In genomic region chr5:102623807-102624435, GRCm38 (mm10) we compare ENCODE assay signal across 18 mouse cellular contexts.
A peak's percentile ranks its signal among the peaks of the same experiment; 100 is the strongest.
DNase-seq lines count a peak whose midpoint lies in the region; ATAC-seq lines count a peak whose summit lies in the region.
"Had no signal": no experiment of that assay in that cellular context is flagged by ENCODE, and none has a peak within 500 bp of the region (broad histone marks: within the 10 kb centered on the region; RNA-seq: fewer than 3 reads in every experiment).

No protein-coding gene starts in this region.

- H3K9me3 ChIP-seq in forebrain, embryonic 16.5 days (ENCODE audit: control insufficient read depth, low read length): no peaks in the 10 kb centered on the region
- no peaks in the 10 kb centered on the region for H3K9me3 ChIP-seq in forebrain, embryonic 15.5 days
- H3K9me3 ChIP-seq: embryonic facial prominence, embryonic 10.5 days; midbrain, embryonic 10.5 days had no signal

- no peak overlapping the region for H3K9ac ChIP-seq in forebrain, embryonic 16.5 days (replicated peaks; ENCODE audit: low read depth, low read length)
- H3K9ac ChIP-seq in forebrain, embryonic 15.5 days (replicated peaks): no peak overlapping the region
- H3K9ac ChIP-seq: hindbrain, embryonic 14.5 days; liver, embryonic 14.5 days had no signal

- intact Hi-C loops in heart, postnatal 25 days (cut with DNase I): no loop called here

- H3K27ac ChIP-seq in forebrain, embryonic 16.5 days (ENCODE audit: low read length): no peak overlapping the region
- H3K27ac ChIP-seq in forebrain, embryonic 15.5 days (replicated peaks): no peak overlapping the region
- H3K27ac ChIP-seq: embryonic facial prominence, embryonic 10.5 days; hindbrain, embryonic 14.5 days; liver, embryonic 14.5 days; midbrain, embryonic 10.5 days had no signal

- no peaks in the 10 kb centered on the region for H3K27me3 ChIP-seq in forebrain, embryonic 16.5 days (replicated peaks; ENCODE audit: control insufficient read depth, insufficient read depth, low read length)
- H3K27me3 ChIP-seq in forebrain, embryonic 15.5 days: no peaks in the 10 kb centered on the region

- no peaks in the 10 kb centered on the region for H3K36me3 ChIP-seq in forebrain, embryonic 16.5 days (ENCODE audit: control insufficient read depth, insufficient read depth)
- no peaks in the 10 kb centered on the region for H3K36me3 ChIP-seq in forebrain, embryonic 15.5 days
- H3K36me3 ChIP-seq: embryonic facial prominence, embryonic 10.5 days; midbrain, embryonic 10.5 days had no signal

- no peaks in the 10 kb centered on the region for H3K4me1 ChIP-seq in forebrain, embryonic 16.5 days (replicated peaks; ENCODE audit: control insufficient read depth, insufficient read depth, low read length)
- no peaks in the 10 kb centered on the region for H3K4me1 ChIP-seq in forebrain, embryonic 15.5 days
- H3K4me1 ChIP-seq: embryonic facial prominence, embryonic 10.5 days; midbrain, embryonic 10.5 days had no signal

- peak; percentile 59 for DNase-seq in heart, adult 8-10 months (ENCODE audit: low spot score)
- no peak for DNase-seq in heart, postnatal 25 days (ENCODE audit: low spot score)
- DNase-seq in lung, postnatal 25 days (ENCODE audit: low spot score): peak; percentile 31
- no peak for DNase-seq in lung, postnatal 14 days
- DNase-seq in skeletal muscle tissue, adult 2 months (ENCODE audit: low read depth, low spot score): peak; percentile 66
- DNase-seq: adrenal gland, postnatal 36 days; cerebellum, adult 9-10 months; kidney, adult 8-10 months; right cerebral cortex, postnatal 25 days; thymus, postnatal 14 days had no signal

- H3K4me2 ChIP-seq in forebrain, embryonic 16.5 days (ENCODE audit: low read length): no peak overlapping the region
- no peak overlapping the region for H3K4me2 ChIP-seq in forebrain, embryonic 15.5 days (replicated peaks)
- H3K4me2 ChIP-seq: hindbrain, embryonic 14.5 days had no signal

- peak; percentile 67 for ATAC-seq in forebrain, embryonic 16.5 days
- ATAC-seq in forebrain, embryonic 15.5 days (replicated peaks): no peak
- ATAC-seq in activated CD4-positive, CD25-positive, alpha-beta regulatory T cell, adult 4 months: no peak
- ATAC-seq: CD4-positive, CD25-positive, alpha-beta regulatory T cell, adult 4 months had no signal

- no peak overlapping the region for H3K4me3 ChIP-seq in forebrain, embryonic 16.5 days (replicated peaks; ENCODE audit: low read length)
- H3K4me3 ChIP-seq in forebrain, embryonic 15.5 days: no peak overlapping the region
- H3K4me3 ChIP-seq: embryonic facial prominence, embryonic 10.5 days; midbrain, embryonic 10.5 days had no signal

- WGBS in forebrain, embryonic 16.5 days: 68% methylated on average over 3 of the region's 3 CpGs
- WGBS in forebrain, embryonic 15.5 days: 69% methylated on average over 3 of the region's 3 CpGs

Comparison
In these comparisons a context has a peak if more than half of its experiments do, and no peak if none do; other contexts are left out.
1. DNase-seq: peak in heart, adult 8-10 months (single experiment), lung, postnatal 25 days (single experiment) and skeletal muscle tissue, adult 2 months (single experiment); none in heart, postnatal 25 days (single experiment) and lung, postnatal 14 days (single experiment).